Mouse (Mus musculus) heart, embryonic 16.5 days (tissue): ENCODE data around the gene Ift122. TPM values are rescaled to one million over a fixed set of nuclear protein-coding genes. Genes with fewer than 3 reads are reported as not detected.
A peak's percentile ranks its signal among the peaks of the same experiment; 100 is the strongest.

Experiments
- ATAC-seq: fragments of 200-750 bp; cut with Nextera tagmentation; replicated peaks from 2 replicates; pipeline ENCODE4 v1.8.0; 2017; ENCODE audit warnings: moderate number of reproducible peaks; ENCODE audit not compliant: insufficient read depth, low FRiP score; ENCODE audit errors: extremely low read depth
- H3K27ac ChIP-seq: fragments of 300-500 bp; sonication (generic); 2 replicates; pipeline ENCODE4 v1.5.1; 2014; ENCODE audit warnings: mild to moderate bottlenecking, low read length, control low read depth, moderate library complexity
- H3K27me3 ChIP-seq: fragments of 300-500 bp; sonication (generic); 2 replicates; pipeline ENCODE4 v1.6.1; 2014; ENCODE audit warnings: low read length, mixed read lengths; ENCODE audit not compliant: control insufficient read depth, insufficient read depth
- H3K36me3 ChIP-seq: fragments of 300-500 bp; sonication (generic); 2 replicates; pipeline ENCODE4 v1.6.1; 2014; ENCODE audit not compliant: control insufficient read depth, insufficient read depth
- H3K4me1 ChIP-seq: fragments of 300-500 bp; sonication (generic); 2 replicates; pipeline ENCODE4 v1.6.1; 2014; ENCODE audit warnings: low read length, mixed read lengths; ENCODE audit not compliant: control insufficient read depth, insufficient read depth
- H3K4me2 ChIP-seq: fragments of 300-500 bp; sonication (generic); 2 replicates; pipeline ENCODE4 v1.6.1; 2014; ENCODE audit warnings: low read depth, mild to moderate bottlenecking, control low read depth, low read length
- H3K4me3 ChIP-seq: fragments of 300-500 bp; sonication (generic); 2 replicates; pipeline ENCODE4 v1.5.1; 2014; ENCODE audit warnings: mild to moderate bottlenecking, control low read depth, low read length
- H3K9ac ChIP-seq: fragments of 300-500 bp; sonication (generic); 2 replicates; pipeline ENCODE4 v1.6.1; 2014; ENCODE audit warnings: low read length, control low read depth
- H3K9me3 ChIP-seq: fragments of 300-500 bp; sonication (generic); replicated peaks from 2 replicates; pipeline ENCODE4 v1.6.1; 2016; ENCODE audit warnings: low read length; ENCODE audit not compliant: control insufficient read depth
- WGBS: fragments of 180-500 bp; shearing (Covaris S2); extraction: QIAGEN DNeasy Blood & Tissue Kit; methylation state at CpG from one replicate; pipeline ENCODE4 v1.1.7; 2014; 5-methylcytosine and 5-hydroxymethylcytosine counted together
- polyA plus RNA-seq: library from polyadenylated mRNA; unstranded; fragments of >200 nt; fragmentation: Nextera tagmentation; extraction: Ambion mirVana; gene quantifications from 2 replicates; pipeline ENCODE4 v1.2.1, GENCODE M21; 2015

Ift122 gene
- polyA plus RNA-seq, 1 experiment from 2014 or later, result 21.4 TPM

GRCm38 (mm10) chr6:115879736-115880135, 26.5 kb downstream of the Ift122 start:
- H3K4me3 ChIP-seq, result no peak overlapping the region
- no peak overlapping the region for H3K4me2 ChIP-seq
- H3K27ac ChIP-seq, result peak overlapping the region; percentile 63; the same call in 1 of the 2 replicates
- ATAC-seq, result no peak
- no peaks in the 10 kb centered on the region for H3K27me3 ChIP-seq
- peaks cover 4% of the 10 kb centered on the region; the same call in 1 of the 2 replicates for H3K4me1 ChIP-seq
- peaks cover 6% of the 10 kb centered on the region; the same call in 1 of the 2 replicates for H3K36me3 ChIP-seq
- H3K9ac ChIP-seq, result no peak overlapping the region
- no peaks in the 10 kb centered on the region for H3K9me3 ChIP-seq
- 77% methylated on average over 6 of the region's 6 CpGs for WGBS

GRCm38 (mm10) chr6:115880751-115881150, 27.5 kb downstream of the Ift122 start:
- Histone ChIP-seq H3K27me3 (no peaks in the 10 kb centered on the region), H3K4me2 (no peak overlapping the region), H3K36me3 (peaks cover 6% of the 10 kb centered on the region; the same call in 1 of the 2 replicates), H3K4me1 (peaks cover 4% of the 10 kb centered on the region; the same call in 1 of the 2 replicates), H3K9ac (no peak overlapping the region), H3K27ac (peak overlapping the region; percentile 67), H3K9me3 (no peaks in the 10 kb centered on the region), H3K4me3 (no peak overlapping the region)
- 45% methylated on average over 8 of the region's 8 CpGs for WGBS
- peak; percentile 67 for ATAC-seq

GRCm38 (mm10) chr6:115884018-115884417, 30.7 kb downstream of the Ift122 start:
- peaks cover 2% of the 10 kb centered on the region; the same call in 1 of the 2 replicates for H3K4me1 ChIP-seq
- H3K27ac ChIP-seq, result peak overlapping the region; percentile 66
- peaks cover 26% of the 10 kb centered on the region for H3K36me3 ChIP-seq
- H3K4me2 ChIP-seq, result no peak overlapping the region
- no peaks in the 10 kb centered on the region for H3K27me3 ChIP-seq
- H3K4me3 ChIP-seq, result no peak overlapping the region
- peaks cover 6% of the 10 kb centered on the region for H3K9me3 ChIP-seq
- ATAC-seq, result no peak
- H3K9ac ChIP-seq, result no peak overlapping the region

GRCm38 (mm10) chr6:115886894-115887293, 33.6 kb downstream of the Ift122 start:
- Histone ChIP-seq H3K9ac (no peak overlapping the region), H3K4me3 (no peak overlapping the region), H3K9me3 (peaks cover 6% of the 10 kb centered on the region), H3K36me3 (peaks cover 26% of the 10 kb centered on the region), H3K27ac (no peak overlapping the region), H3K27me3 (no peaks in the 10 kb centered on the region), H3K4me2 (no peak overlapping the region), H3K4me1 (peaks cover 10% of the 10 kb centered on the region)
- ATAC-seq, result 0 out of 2 replicates have a peak, but pooled peaks have one; percentile 10
- WGBS, result 58% methylated on average over 4 of the region's 4 CpGs

DNA sequence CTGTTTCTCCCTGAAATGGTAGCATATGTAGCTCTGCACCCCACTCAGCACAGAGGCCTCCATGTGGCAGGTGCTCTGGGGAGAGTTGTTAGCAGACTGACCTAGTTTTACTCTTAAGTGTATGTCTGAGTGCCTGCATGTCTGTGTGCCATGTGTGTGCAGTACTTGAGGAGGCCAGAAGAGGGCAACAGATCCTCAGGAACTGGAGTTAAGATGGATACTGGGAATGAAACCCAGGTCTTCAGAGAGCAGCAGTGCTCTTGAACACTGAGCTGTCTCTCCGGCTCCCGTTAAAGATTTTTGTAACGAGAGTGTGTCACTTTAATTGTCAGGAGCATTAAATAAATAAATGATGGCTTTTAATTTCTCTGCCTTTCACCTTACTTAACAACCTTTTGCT, 35.0 kb downstream of the Ift122 start:
- H3K4me3 ChIP-seq, result no peak overlapping the region
- H3K36me3 ChIP-seq, result peaks cover 26% of the 10 kb centered on the region
- H3K9me3 ChIP-seq, result peaks cover 6% of the 10 kb centered on the region
- H3K27me3 ChIP-seq, result no peaks in the 10 kb centered on the region
- H3K27ac ChIP-seq, result no peak overlapping the region
- H3K4me2 ChIP-seq, result no peak overlapping the region
- H3K4me1 ChIP-seq, result peaks cover 12% of the 10 kb centered on the region
- H3K9ac ChIP-seq, result no peak overlapping the region
- no peak for ATAC-seq
- WGBS, result 96% methylated on average over 3 of the region's 3 CpGs

DNA sequence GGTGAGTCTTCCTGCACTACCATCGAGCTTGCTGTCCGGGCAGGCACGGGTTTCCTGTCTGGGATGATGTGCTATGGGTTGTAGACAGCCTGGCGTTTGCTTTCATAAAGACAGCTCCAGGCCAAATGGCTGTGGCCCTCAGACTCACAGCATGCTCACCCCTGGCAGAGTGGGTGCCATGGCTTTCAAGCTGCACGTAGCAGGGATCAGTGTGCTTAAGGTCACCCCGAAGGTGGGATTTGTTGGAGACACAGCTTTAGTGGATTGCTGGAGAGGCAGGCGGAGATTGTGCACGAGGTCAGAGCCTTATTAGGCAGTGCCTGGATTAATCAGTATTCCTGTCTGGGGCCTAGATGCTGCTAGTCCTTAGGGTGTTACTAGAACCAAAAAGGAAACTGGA, 37.3 kb downstream of the Ift122 start:
- ATAC-seq, result no peak
- Histone ChIP-seq H3K27me3 (no peaks in the 10 kb centered on the region), H3K27ac (no peak overlapping the region), H3K36me3 (peaks cover 22% of the 10 kb centered on the region), H3K4me3 (no peak overlapping the region), H3K4me2 (no peak overlapping the region), H3K9ac (peak overlapping the region; percentile 34; the same call in 1 of the 2 replicates), H3K4me1 (peaks cover 12% of the 10 kb centered on the region), H3K9me3 (peaks cover 6% of the 10 kb centered on the region)
- 59% methylated on average over 8 of the region's 8 CpGs for WGBS

DNA sequence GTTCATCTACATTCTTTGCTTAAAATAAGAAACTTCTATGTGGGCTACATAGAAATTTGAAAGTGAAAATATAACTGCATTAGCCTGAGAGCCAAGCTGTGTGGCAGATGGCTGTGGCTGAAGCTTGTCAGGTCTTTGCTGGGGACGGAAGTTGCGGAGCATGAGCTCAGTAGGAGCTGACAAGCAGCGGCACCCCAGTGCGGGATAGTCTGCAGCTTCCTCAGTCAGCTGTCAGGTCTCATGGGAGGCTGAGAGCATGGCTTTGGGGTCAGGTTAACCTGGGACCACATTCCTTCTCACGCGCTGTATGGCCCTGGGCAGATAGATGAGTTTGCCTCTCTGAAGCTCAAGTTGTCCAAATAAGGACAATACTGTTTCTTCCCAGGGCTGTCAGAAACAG, 37.8 kb downstream of the Ift122 start:
- Histone ChIP-seq H3K36me3 (peaks cover 22% of the 10 kb centered on the region), H3K9ac (peak overlapping the region; percentile 34; the same call in 1 of the 2 replicates)
- no peak; the same call in 1 of the 2 replicates for ATAC-seq

GRCm38 (mm10) chr6:115891497-115892061, 38.3 kb downstream of the Ift122 start:
- no peak overlapping the region for H3K4me3 ChIP-seq
- H3K27me3 ChIP-seq, result no peaks in the 10 kb centered on the region
- 55% methylated on average over 8 of the region's 8 CpGs for WGBS
- H3K4me1 ChIP-seq, result peaks cover 12% of the 10 kb centered on the region
- H3K27ac ChIP-seq, result peak overlapping the region; percentile 14; the same call in 1 of the 2 replicates
- peaks cover 6% of the 10 kb centered on the region for H3K9me3 ChIP-seq
- ATAC-seq, result no peak; the same call in 1 of the 2 replicates
- H3K9ac ChIP-seq, result no peak overlapping the region
- no peak overlapping the region for H3K4me2 ChIP-seq
- H3K36me3 ChIP-seq, result peaks cover 22% of the 10 kb centered on the region

More for the DNA sequence above, 37.8 kb downstream of the Ift122 start:
- Histone ChIP-seq H3K4me1 (peaks cover 12% of the 10 kb centered on the region), H3K27ac (peak overlapping the region; percentile 14; the same call in 1 of the 2 replicates), H3K27me3 (no peaks in the 10 kb centered on the region), H3K4me3 (no peak overlapping the region), H3K9me3 (peaks cover 6% of the 10 kb centered on the region), H3K4me2 (no peak overlapping the region)
- WGBS, result 50% methylated on average over 6 of the region's 6 CpGs

GRCm38 (mm10) chr6:115892363-115892762, 39.1 kb downstream of the Ift122 start:
- Histone ChIP-seq H3K9ac (no peak overlapping the region), H3K4me3 (no peak overlapping the region), H3K4me2 (no peak overlapping the region), H3K9me3 (peaks cover 6% of the 10 kb centered on the region), H3K27me3 (no peaks in the 10 kb centered on the region), H3K4me1 (peaks cover 14% of the 10 kb centered on the region), H3K36me3 (peaks cover 17% of the 10 kb centered on the region), H3K27ac (no peak overlapping the region)
- no peak for ATAC-seq
- 63% methylated on average over 3 of the region's 3 CpGs for WGBS
